Mouse (Mus musculus) small intestine, adult 2 months (tissue): ENCODE results near the gene Mosmo.

ENCODE experiments used
- CTCF ChIP-seq: fragments of 200-500 bp; IDR thresholded peaks from 2 replicates; pipeline ENCODE4 v1.5.1; 2012; ENCODE audit warnings: low read depth, mild to moderate bottlenecking, control low read depth, inconsistent platforms, low read length, moderate library complexity, mixed read lengths; ENCODE audit not compliant: insufficient replicate concordance, insufficient read length; ENCODE audit errors: extremely low read depth
- POLR2A ChIP-seq: fragments of 200-500 bp; IDR thresholded peaks from 2 replicates; pipeline ENCODE4 v1.6.1; 2012; ENCODE audit warnings: low read depth, mild to moderate bottlenecking, control low read depth, inconsistent platforms, low read length, moderate library complexity

DNA sequence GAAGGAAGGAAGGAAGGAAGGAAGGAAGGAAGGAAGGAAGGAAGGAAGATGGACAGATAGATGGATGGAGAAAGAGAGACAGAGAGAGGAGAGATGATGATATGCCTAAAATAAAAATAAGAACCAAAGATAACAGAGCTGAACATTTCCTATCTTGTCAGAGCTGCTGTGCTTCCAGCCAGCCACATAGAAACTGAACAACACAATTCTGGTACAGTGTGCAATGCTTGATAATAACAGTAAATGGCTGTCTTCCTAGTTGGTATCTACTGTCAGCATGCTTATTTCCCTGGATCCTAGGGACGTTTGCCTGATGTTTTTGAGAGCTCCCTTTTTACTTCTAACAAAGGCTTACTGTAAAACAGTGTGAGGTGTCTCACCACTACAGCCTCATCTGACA, 94.0 kb downstream of the Mosmo start:
- TF ChIP-seq CTCF (no peak), POLR2A (no peak)
